Mouse (Mus musculus): Measurements from ENCODE around the gene Zfp61.

DNA sequence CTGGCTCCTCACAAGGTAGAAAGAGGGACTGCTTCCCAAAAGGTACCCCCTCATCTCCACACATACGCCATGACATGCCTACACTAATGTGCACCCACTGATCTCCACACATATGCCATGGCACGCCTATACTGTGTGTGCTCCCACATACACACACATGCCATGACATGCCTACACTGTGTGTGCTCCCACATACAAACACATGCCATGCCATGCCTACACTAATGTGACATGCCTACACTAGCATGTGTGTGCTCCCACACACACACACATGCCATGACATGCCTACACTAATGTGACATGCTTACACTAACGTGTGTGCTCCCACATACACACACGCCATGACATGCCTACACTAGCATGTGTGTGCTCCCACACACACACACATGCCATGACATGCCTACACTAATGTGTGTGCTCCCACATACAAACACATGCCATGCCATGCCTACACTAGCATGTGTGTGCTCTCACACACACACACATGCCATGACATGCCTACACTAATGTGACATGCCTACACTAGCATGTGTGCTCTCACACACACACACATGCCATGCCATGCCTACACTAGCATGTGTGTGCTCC lies 10.8 kb downstream of the Zfp61 start:
- no peak for TF ChIP-seq CTCF (IDR thresholded peaks at IDR 0.05; ENCODE audit: extremely low read depth, insufficient read depth, insufficient read length, insufficient replicate concordance)
- no peak for TF ChIP-seq POLR2A (IDR thresholded peaks at IDR 0.05; ENCODE audit: low read depth, low read length)

Measured in spleen, adult 2 months (tissue).